Mouse (Mus musculus) granulocyte monocyte progenitor cell, adult 5-6 weeks (primary cell): ENCODE measurements around the gene Mrgprb2. TPM values are rescaled to one million over a fixed set of nuclear protein-coding genes. Genes with fewer than 3 reads are reported as not detected.

Experiments
- ATAC-seq: replicated peaks from 2 replicates; pipeline ENCODE4 v1.8.0; 2016; ENCODE audit warnings: mild to moderate bottlenecking, moderate TSS enrichment, inconsistent platforms; ENCODE audit not compliant: poor library complexity, severe bottlenecking
- total RNA-seq, 2 experiments: library from RNA; stranded (forward) in 1 of 2; stranded (reverse) in 1 of 2; fragments of 200-712, 200-1000 nt in 1 of 2; fragments of >200 nt in 1 of 2; fragmentation: Nextera tagmentation in 1 of 2; gene quantifications; 2 replicates each; pipeline ENCODE4 v1.2.3; 2014 to 2017

Mrgprb2 gene
- total RNA-seq (2014; fragmentation: Nextera tagmentation) (not detected in 2 replicates), total RNA-seq (2017) (not detected in 2 replicates)

- no peak for ATAC-seq
Measured at GRCm38 (mm10) chr7:48557986-48558385, at the start of gene Mrgprb2. TSS of gene Mrgprb2 (minus strand) at chr7:48558086.

Other genes with a start within 250 kb of the Mrgprb2 start
- not detected in 2 replicates for gene Mrgprb8, start 169.6 kb downstream of the Mrgprb2 start, total RNA-seq (2014; fragmentation: Nextera tagmentation)
- gene Mrgprb8, start 169.6 kb downstream of the Mrgprb2 start, total RNA-seq (2017) = not detected in 2 replicates
- not detected in 2 replicates for gene Mrgprb1, start 101.7 kb downstream of the Mrgprb2 start, total RNA-seq (2014; fragmentation: Nextera tagmentation)
- gene Mrgprb1, start 101.7 kb downstream of the Mrgprb2 start, total RNA-seq (2017) = not detected in 2 replicates
- gene Mrgprx2, start 58.8 kb downstream of the Mrgprb2 start, total RNA-seq (2014; fragmentation: Nextera tagmentation) = not detected in 2 replicates
- gene Mrgprx2, start 58.8 kb downstream of the Mrgprb2 start, total RNA-seq (2017) = not detected in 2 replicates
- gene Mrgprb3, start 85.7 kb upstream of the Mrgprb2 start, total RNA-seq (2014; fragmentation: Nextera tagmentation) = not detected in 2 replicates
- gene Mrgprb3, start 85.7 kb upstream of the Mrgprb2 start, total RNA-seq (2017) = not detected in 2 replicates
- 35.8 and 37.4 TPM in 2 replicates for gene Zdhhc13, start 230.9 kb upstream of the Mrgprb2 start, total RNA-seq (2014; fragmentation: Nextera tagmentation)
- gene Zdhhc13, start 230.9 kb upstream of the Mrgprb2 start, total RNA-seq (2017) = 50.2 and 54.2 TPM in 2 replicates